Mouse (Mus musculus) ES-Bruce4 (cell line): ENCODE data around the gene Pde1a. TPM values are rescaled to one million over a fixed set of nuclear protein-coding genes. Genes with fewer than 3 reads are reported as not detected.

Source experiments
- H3K27ac ChIP-seq: 2 replicates; pipeline ENCODE4 v1.5.1; 2012; ENCODE audit warnings: low read length, inconsistent platforms; ENCODE audit not compliant: insufficient read depth
- H3K27me3 ChIP-seq: 2 replicates; pipeline ENCODE4 v1.6.1; 2012; ENCODE audit warnings: mild to moderate bottlenecking, low read length, inconsistent platforms; ENCODE audit not compliant: control insufficient read depth, poor library complexity, insufficient read depth, severe bottlenecking
- H3K36me3 ChIP-seq: 2 replicates; pipeline ENCODE4 v1.6.1; 2012; ENCODE audit warnings: inconsistent platforms, mild to moderate bottlenecking, low read length, moderate library complexity; ENCODE audit not compliant: control insufficient read depth, poor library complexity, insufficient read depth, severe bottlenecking
- H3K4me1 ChIP-seq: one replicate; pipeline ENCODE4 v1.8.1; 2011; ENCODE audit warnings: low read length; ENCODE audit not compliant: control insufficient read depth, insufficient read depth
- H3K4me3 ChIP-seq: 2 replicates; pipeline ENCODE4 v1.5.1; 2011; ENCODE audit warnings: low read depth, mild to moderate bottlenecking, low read length
- H3K9ac ChIP-seq: 2 replicates; pipeline ENCODE4 v1.6.1; 2012; ENCODE audit warnings: low read depth, mild to moderate bottlenecking, inconsistent platforms; ENCODE audit not compliant: poor library complexity, severe bottlenecking
- H3K9me3 ChIP-seq: replicated peaks from 2 replicates; pipeline ENCODE4 v1.6.1; 2012; ENCODE audit warnings: mild to moderate bottlenecking, low read length, inconsistent platforms; ENCODE audit not compliant: control insufficient read depth, poor library complexity, insufficient read depth, severe bottlenecking
- CTCF ChIP-seq: IDR thresholded peaks from one replicate; pipeline ENCODE4 v1.8.1; 2011; ENCODE audit warnings: low read depth, low read length
- EP300 ChIP-seq: IDR thresholded peaks from 2 replicates; pipeline ENCODE4 v1.6.1; 2011; ENCODE audit warnings: low read depth, low read length; ENCODE audit not compliant: insufficient read depth
- POLR2A ChIP-seq: IDR thresholded peaks from one replicate; pipeline ENCODE4 v1.8.1; 2011; ENCODE audit warnings: low read length; ENCODE audit not compliant: insufficient read depth
- polyA plus RNA-seq: library from polyadenylated mRNA; stranded (reverse); fragments of >200 nt; gene quantifications from 2 replicates; pipeline ENCODE4 v1.2.4, GENCODE M21; 2011; ENCODE audit warnings: low read depth; ENCODE audit not compliant: missing spikeins, insufficient read depth, insufficient read length

Gene Pde1a
- 1.2 and 2.1 TPM in 2 replicates for polyA plus RNA-seq

DNA sequence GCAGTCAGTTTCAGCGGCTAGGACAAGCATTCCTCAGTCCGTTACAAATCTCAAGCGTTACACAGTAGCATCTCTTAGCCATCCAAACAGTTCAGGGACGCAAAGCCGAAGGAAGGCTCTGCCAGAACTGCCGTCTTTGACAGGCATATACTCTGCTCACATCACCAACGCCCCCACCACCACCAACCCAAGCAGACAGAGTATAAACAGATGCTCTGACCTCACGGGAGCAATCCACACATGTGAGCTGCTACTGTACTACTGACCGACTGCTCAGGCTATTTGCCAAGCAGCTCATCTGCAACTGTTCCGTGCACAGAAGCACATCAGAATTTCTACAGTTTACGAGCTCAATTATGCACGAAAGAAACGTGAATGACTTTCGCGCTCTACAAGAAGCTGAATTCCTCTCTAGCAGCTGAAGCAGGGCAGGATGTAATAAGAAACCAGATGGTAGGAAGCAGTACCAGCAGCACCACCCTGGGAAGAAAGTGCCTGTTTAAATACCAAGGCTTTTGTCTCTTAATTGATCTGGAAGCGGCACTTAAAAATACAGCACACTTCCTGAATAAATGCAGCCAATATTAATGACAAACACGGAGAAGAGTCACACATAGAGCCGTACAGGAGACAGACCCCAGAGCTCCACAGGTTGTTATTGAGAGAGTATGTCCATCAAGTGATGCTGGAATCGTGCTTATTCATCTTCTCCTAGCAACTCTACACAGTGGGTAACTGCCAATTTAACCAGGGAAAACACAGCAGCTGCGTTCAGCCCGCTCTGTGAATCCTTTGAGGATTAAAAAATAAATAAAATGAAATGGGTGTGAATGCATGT, at the start of gene Pde1a:
Pde1a (minus strand) TSS at position 598 of the 838 bp plus-strand sequence.
- no peaks in the 10 kb centered on the region for H3K4me1 ChIP-seq
- H3K9ac ChIP-seq: no peak within 1 kb of the TSS
- no peak within 1 kb of the TSS for H3K4me3 ChIP-seq
- no peaks in the 10 kb centered on the region for H3K36me3 ChIP-seq
- H3K27me3 ChIP-seq: no peaks in the 10 kb centered on the region
- H3K27ac ChIP-seq: no peak within 1 kb of the TSS
- TF ChIP-seq EP300 (no peak), CTCF (no peak), POLR2A (no peak)
- H3K9me3 ChIP-seq: no peaks in the 10 kb centered on the region

DNA sequence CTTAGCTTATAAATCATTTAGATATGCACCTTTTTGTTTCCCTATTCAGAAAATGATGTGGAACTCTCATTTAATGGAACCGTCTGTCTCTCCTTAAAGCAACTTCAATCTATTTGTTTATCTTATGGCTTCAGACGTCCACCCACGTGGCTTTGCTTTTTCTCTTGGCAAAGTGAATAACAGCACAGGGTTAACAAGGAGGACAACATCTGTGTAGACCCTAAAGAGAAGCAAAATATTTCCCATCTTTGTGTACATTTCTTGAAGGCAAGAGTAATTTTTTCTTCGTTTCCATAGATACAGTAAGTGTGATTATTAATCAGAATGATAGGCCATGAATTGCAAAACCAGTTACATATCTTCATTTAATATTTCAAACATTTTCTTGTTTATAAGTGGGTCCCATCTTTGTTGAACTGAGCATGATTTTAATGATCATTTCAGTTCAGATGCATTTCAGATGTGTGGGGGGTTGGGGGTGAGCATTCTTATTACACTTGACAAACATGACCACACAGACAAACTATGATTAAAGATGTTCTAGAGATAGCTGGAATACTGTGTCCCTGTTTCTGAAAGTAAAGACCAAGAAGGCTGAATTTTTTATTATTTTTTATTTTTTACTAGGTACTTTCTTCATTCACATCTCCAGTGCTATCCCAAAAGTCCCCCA, 49.5 kb upstream of the Pde1a start:
- Histone ChIP-seq H3K4me1 (no peaks in the 10 kb centered on the region), H3K4me3 (no peak overlapping the region), H3K27me3 (no peaks in the 10 kb centered on the region), H3K27ac (no peak overlapping the region), H3K9ac (no peak overlapping the region), H3K9me3 (no peaks in the 10 kb centered on the region), H3K36me3 (no peaks in the 10 kb centered on the region)
- TF ChIP-seq EP300 (no peak), POLR2A (no peak), CTCF (no peak)

DNA sequence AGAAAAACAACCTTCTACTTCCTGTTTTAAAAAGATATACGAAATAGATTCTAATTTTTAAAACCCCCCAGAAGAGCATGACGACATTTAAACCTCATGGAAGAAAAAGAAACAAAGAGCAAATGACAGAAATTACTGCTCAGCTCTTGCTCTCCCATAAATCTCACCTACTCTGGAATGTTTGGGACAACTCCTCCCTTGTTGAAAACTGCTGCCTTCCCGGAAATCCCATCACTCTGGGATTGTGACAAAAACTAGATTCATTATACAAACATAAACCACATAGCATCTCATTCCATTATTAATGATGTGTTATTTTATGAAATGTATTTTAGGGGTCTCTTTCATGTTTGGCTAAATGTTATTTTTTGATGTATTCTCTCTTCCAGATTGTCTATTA, 48.9 kb upstream of the Pde1a start:
- Histone ChIP-seq H3K4me1 (no peaks in the 10 kb centered on the region), H3K4me3 (no peak overlapping the region), H3K36me3 (no peaks in the 10 kb centered on the region), H3K27me3 (no peaks in the 10 kb centered on the region; the same call in 1 of the 2 replicates), H3K9ac (no peak overlapping the region), H3K27ac (no peak overlapping the region), H3K9me3 (no peaks in the 10 kb centered on the region)
- TF ChIP-seq CTCF (no peak), POLR2A (no peak), EP300 (no peak)

DNA sequence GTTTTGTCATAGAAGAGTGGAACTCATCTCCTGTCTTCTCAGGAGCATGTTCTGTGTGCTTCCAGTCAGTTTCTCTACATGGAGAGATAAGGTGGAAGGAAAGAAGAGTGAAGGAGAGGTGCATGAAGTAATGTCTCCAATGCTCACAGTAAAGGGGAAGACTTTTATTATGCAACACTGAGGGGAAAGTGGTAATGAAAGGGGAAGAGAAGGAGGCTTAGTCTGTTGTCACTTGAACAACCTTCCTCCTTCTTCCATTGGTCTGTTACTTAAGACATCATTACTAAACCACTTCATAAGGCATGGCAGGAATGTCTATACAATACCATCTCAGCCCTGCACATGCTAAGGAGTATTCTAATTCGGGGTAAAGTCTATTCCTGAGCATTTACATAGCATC, 38.8 kb upstream of the Pde1a start:
- Histone ChIP-seq H3K27ac (no peak overlapping the region), H3K9ac (no peak overlapping the region), H3K9me3 (no peaks in the 10 kb centered on the region), H3K27me3 (no peaks in the 10 kb centered on the region), H3K4me1 (no peaks in the 10 kb centered on the region), H3K36me3 (no peaks in the 10 kb centered on the region), H3K4me3 (no peak overlapping the region)
- TF ChIP-seq CTCF (no peak), EP300 (no peak), POLR2A (no peak)

DNA sequence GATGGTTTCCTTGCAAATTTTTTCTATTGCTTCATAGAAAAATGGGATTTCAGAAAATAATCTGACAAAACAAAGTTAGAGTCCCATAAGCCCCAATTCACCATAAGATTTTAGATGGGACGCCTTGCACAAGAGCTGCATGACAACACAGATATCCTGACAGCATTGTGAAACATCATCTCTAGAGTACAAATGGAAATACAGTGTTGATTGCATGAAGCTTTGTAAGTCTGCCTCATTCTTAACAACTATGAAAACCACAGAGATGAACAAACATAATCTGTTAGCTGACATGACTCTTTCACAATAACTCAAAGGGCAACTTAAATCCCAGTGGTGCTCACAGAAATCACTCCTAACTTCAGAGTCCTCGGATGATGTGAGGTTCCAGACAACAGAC, 29.5 kb upstream of the Pde1a start:
- H3K36me3 ChIP-seq: no peaks in the 10 kb centered on the region
- H3K9ac ChIP-seq: no peak overlapping the region
- no peak overlapping the region for H3K4me3 ChIP-seq
- H3K4me1 ChIP-seq: peaks cover 2% of the 10 kb centered on the region
- H3K9me3 ChIP-seq: no peaks in the 10 kb centered on the region
- no peak for TF ChIP-seq POLR2A
- no peak for TF ChIP-seq CTCF
- no peak for TF ChIP-seq EP300
- no peak overlapping the region for H3K27ac ChIP-seq
- no peaks in the 10 kb centered on the region for H3K27me3 ChIP-seq

DNA sequence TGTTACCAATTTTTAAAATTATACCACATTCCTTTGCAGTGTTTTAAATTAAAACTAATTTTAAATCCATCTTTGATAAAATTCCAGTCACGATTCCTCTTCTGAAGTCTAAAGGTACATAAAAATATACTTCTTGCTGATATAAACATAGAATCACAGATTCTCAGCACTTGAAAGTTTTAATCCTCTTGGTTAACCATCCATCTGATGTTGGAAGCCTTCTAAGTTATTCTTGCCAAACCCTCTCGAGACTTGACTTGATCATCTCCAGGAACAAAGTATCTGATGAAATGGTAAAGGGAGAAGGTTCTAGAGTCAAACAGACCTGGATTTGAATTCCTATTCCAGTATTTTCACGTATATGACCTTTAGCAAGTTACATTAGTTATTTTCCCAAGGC, 28.9 kb upstream of the Pde1a start:
- Histone ChIP-seq H3K9ac (no peak overlapping the region), H3K36me3 (no peaks in the 10 kb centered on the region), H3K27ac (no peak overlapping the region), H3K9me3 (no peaks in the 10 kb centered on the region), H3K4me3 (no peak overlapping the region), H3K27me3 (no peaks in the 10 kb centered on the region), H3K4me1 (peaks cover 2% of the 10 kb centered on the region)
- TF ChIP-seq CTCF (no peak), EP300 (no peak), POLR2A (no peak)
